Mouse (Mus musculus) kidney, adult 2 months (tissue): ENCODE measurements around the gene Tmem217.

ENCODE experiments used
- CTCF ChIP-seq: fragments of 200-500 bp; conservative IDR thresholded peaks from 2 replicates; pipeline ENCODE4 v1.5.1; 2011; ENCODE audit warnings: low read depth, mild to moderate bottlenecking, control low read depth, low read length, moderate library complexity, mixed read lengths; ENCODE audit not compliant: insufficient read depth, insufficient read length
- POLR2A ChIP-seq: fragments of 200-500 bp; IDR thresholded peaks from one replicate; pipeline ENCODE4 v1.6.1; 2011; ENCODE audit warnings: low read depth, low read length, control low read depth

DNA sequence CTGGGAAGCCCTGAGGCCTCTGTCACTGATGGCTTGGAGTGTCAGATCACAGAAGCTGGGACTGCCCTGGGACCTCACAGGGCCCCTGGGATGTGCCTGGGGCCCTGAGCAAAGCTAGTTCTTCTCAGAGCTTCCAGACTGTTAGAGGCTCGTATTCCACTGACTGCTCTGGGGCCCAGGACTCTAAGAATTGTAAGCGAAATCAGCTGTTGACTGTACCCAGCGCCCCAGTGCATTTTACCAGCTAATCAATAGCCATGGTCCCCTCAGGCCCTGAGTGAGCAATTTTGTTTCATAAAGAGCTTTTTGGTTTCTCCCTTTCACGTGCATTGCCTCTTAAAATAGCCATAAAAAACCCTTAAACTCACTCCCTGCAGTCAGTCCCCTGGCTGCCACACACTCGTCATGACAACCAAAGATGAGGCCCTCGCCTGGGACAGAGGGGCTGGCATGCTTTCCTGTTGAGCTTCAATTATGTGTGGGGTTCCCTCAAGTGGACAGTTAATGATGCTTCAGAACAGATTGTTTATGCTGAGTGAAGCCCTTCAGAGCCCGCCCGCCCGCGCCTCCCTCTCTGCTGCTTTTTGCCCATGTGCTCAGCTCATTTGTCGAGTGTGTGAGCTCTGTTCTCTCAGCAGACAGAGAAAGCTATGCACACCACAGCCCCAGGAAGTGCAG lies 37.2 kb upstream of the Tmem217 start:
- TF ChIP-seq CTCF (no peak), POLR2A (no peak)
